Mouse (Mus musculus) kidney, adult 2 months (tissue): ENCODE measurements around the gene Zbtb5. TPM values are rescaled to one million over a fixed set of nuclear protein-coding genes. Genes with fewer than 3 reads are reported as not detected.

Experiments
- DNase-seq: peaks from one replicate; pipeline ENCODE4 v3.0.0; 2021
- H3K27ac ChIP-seq: fragments of 200-500 bp; 2 replicates; pipeline ENCODE4 v1.5.1; 2012; ENCODE audit warnings: low read depth, low read length, control low read depth, inconsistent platforms; ENCODE audit not compliant: insufficient read depth
- H3K27me3 ChIP-seq: fragments of 200-500 bp; replicated peaks from 2 replicates; pipeline ENCODE4 v1.6.1; 2012; ENCODE audit warnings: mild to moderate bottlenecking, moderate library complexity, low read length, inconsistent platforms; ENCODE audit not compliant: control insufficient read depth, insufficient read depth
- H3K36me3 ChIP-seq: fragments of 200-500 bp; 2 replicates; pipeline ENCODE4 v1.6.1; 2012; ENCODE audit warnings: mild to moderate bottlenecking, moderate library complexity, low read length, inconsistent platforms; ENCODE audit not compliant: control insufficient read depth, insufficient read depth
- H3K4me1 ChIP-seq: fragments of 200-500 bp; 2 replicates; pipeline ENCODE4 v1.6.1; 2011; ENCODE audit warnings: low read length; ENCODE audit not compliant: control insufficient read depth, insufficient read depth
- H3K4me3 ChIP-seq: fragments of 200-500 bp; 2 replicates; pipeline ENCODE4 v1.5.1; 2011; ENCODE audit warnings: mild to moderate bottlenecking, low read depth, low read length, control low read depth; ENCODE audit not compliant: insufficient read depth
- CTCF ChIP-seq: fragments of 200-500 bp; conservative IDR thresholded peaks from 2 replicates; pipeline ENCODE4 v1.5.1; 2011; ENCODE audit warnings: low read depth, mild to moderate bottlenecking, control low read depth, low read length, moderate library complexity, mixed read lengths; ENCODE audit not compliant: insufficient read depth, insufficient read length
- POLR2A ChIP-seq: fragments of 200-500 bp; IDR thresholded peaks from one replicate; pipeline ENCODE4 v1.6.1; 2011; ENCODE audit warnings: low read depth, low read length, control low read depth
- WGBS: fragments of 180-500 bp; shearing (Covaris S2); methylation state at CpG from one replicate; pipeline ENCODE4 v1.1.7; 2018; 5-methylcytosine and 5-hydroxymethylcytosine counted together
- polyA plus RNA-seq: library from polyadenylated mRNA; depleted of rRNA; stranded (reverse); fragments of >200 nt; gene quantifications from 2 replicates; pipeline ENCODE4 v1.2.3, GENCODE M21; 2012

The Zbtb5 gene
- polyA plus RNA-seq, 1 experiment = 11.8 TPM

- H3K36me3 ChIP-seq = no peaks in the 10 kb centered on the region
- TF ChIP-seq POLR2A (no peak), CTCF (peak; percentile 26; the same call in 1 of the 2 replicates)
Observed at GRCm38 (mm10) chr4:44976921-44977710, 35.1 kb downstream of the Zbtb5 start.

GRCm38 (mm10) chr4:44976026-44976615 is 36.1 kb downstream of the Zbtb5 start:
- H3K27me3 ChIP-seq = no peaks in the 10 kb centered on the region
- TF ChIP-seq POLR2A = no peak
- no peak for TF ChIP-seq CTCF
- no peak overlapping the region for H3K4me3 ChIP-seq
- peaks cover 20% of the 10 kb centered on the region for H3K4me1 ChIP-seq
- DNase-seq = peak; percentile 63
- no peaks in the 10 kb centered on the region for H3K36me3 ChIP-seq
- WGBS = 54% methylated on average over 6 of the region's 6 CpGs
- no peak overlapping the region for H3K27ac ChIP-seq

More at GRCm38 (mm10) chr4:44976921-44977710, 35.1 kb downstream of the Zbtb5 start:
- H3K4me1 ChIP-seq = peaks cover 20% of the 10 kb centered on the region
- no peak overlapping the region for H3K4me3 ChIP-seq
- no peak overlapping the region for H3K27ac ChIP-seq
- no peak for DNase-seq
- H3K27me3 ChIP-seq = no peaks in the 10 kb centered on the region
- 82% methylated on average over 10 of the region's 10 CpGs for WGBS

- TF ChIP-seq CTCF = no peak
- TF ChIP-seq POLR2A = no peak
- Histone ChIP-seq H3K36me3 (no peaks in the 10 kb centered on the region), H3K4me1 (peaks cover 2% of the 10 kb centered on the region), H3K27ac (no peak overlapping the region), H3K4me3 (no peak overlapping the region), H3K27me3 (no peaks in the 10 kb centered on the region)
- DNase-seq = peak; percentile 85
- WGBS = 51% methylated on average over 8 of the region's 8 CpGs
Observed at GRCm38 (mm10) chr4:44974331-44974730, 37.9 kb downstream of the Zbtb5 start.

- no peaks in the 10 kb centered on the region for H3K36me3 ChIP-seq
- no peaks in the 10 kb centered on the region for H3K27me3 ChIP-seq
- H3K27ac ChIP-seq = no peak overlapping the region
- TF ChIP-seq POLR2A = no peak
- no peak for TF ChIP-seq CTCF
- 35% methylated on average over 14 of the region's 14 CpGs for WGBS
- no peaks in the 10 kb centered on the region; the same call in 1 of the 2 replicates for H3K4me1 ChIP-seq
- DNase-seq = no peak
- no peak overlapping the region for H3K4me3 ChIP-seq
Observed at GRCm38 (mm10) chr4:44973871-44974270, 38.3 kb downstream of the Zbtb5 start.

GRCm38 (mm10) chr4:44973450-44973849 is 38.8 kb downstream of the Zbtb5 start:
- DNase-seq = peak; percentile 95
- Histone ChIP-seq H3K4me3 (no peak overlapping the region), H3K36me3 (no peaks in the 10 kb centered on the region), H3K27me3 (no peaks in the 10 kb centered on the region), H3K27ac (no peak overlapping the region), H3K4me1 (no peaks in the 10 kb centered on the region; the same call in 1 of the 2 replicates)
- TF ChIP-seq CTCF (peak; percentile 100; the same call in 1 of the 2 replicates), POLR2A (no peak)
- 12% methylated on average over 9 of the region's 9 CpGs for WGBS

GRCm38 (mm10) chr4:44970612-44971110 is 41.6 kb downstream of the Zbtb5 start:
- peak; percentile 82 for TF ChIP-seq CTCF
- TF ChIP-seq POLR2A = no peak
- Histone ChIP-seq H3K4me3 (no peak overlapping the region), H3K4me1 (no peaks in the 10 kb centered on the region; the same call in 1 of the 2 replicates), H3K36me3 (no peaks in the 10 kb centered on the region), H3K27me3 (no peaks in the 10 kb centered on the region), H3K27ac (no peak overlapping the region)
- peak; percentile 74 for DNase-seq
- 19% methylated on average over 10 of the region's 10 CpGs for WGBS

GRCm38 (mm10) chr4:44970056-44970455 is 42.2 kb downstream of the Zbtb5 start:
- TF ChIP-seq POLR2A (no peak), CTCF (no peak)
- 84% methylated on average over 7 of the region's 7 CpGs for WGBS
- Histone ChIP-seq H3K36me3 (no peaks in the 10 kb centered on the region), H3K27me3 (no peaks in the 10 kb centered on the region), H3K4me3 (no peak overlapping the region), H3K27ac (no peak overlapping the region), H3K4me1 (no peaks in the 10 kb centered on the region; the same call in 1 of the 2 replicates)
- no peak for DNase-seq
